Mouse (Mus musculus) hindlimb bud, embryonic 11.5 days (tissue): ENCODE results near the gene Fsip1.
A peak's percentile ranks its signal among the peaks of the same experiment; 100 is the strongest.
"Not testable (repeated sequence)": the region's sequence is repeated elsewhere in the genome, so short reads cannot be mapped to it uniquely, and the experiment has no call there.

Experiments
- DNase-seq: peaks from one replicate; pipeline ENCODE4 v3.0.0-alpha.2; 2012; ENCODE audit warnings: low read depth, low spot score; ENCODE audit errors: extremely low spot score

Fsip1 gene

DNA sequence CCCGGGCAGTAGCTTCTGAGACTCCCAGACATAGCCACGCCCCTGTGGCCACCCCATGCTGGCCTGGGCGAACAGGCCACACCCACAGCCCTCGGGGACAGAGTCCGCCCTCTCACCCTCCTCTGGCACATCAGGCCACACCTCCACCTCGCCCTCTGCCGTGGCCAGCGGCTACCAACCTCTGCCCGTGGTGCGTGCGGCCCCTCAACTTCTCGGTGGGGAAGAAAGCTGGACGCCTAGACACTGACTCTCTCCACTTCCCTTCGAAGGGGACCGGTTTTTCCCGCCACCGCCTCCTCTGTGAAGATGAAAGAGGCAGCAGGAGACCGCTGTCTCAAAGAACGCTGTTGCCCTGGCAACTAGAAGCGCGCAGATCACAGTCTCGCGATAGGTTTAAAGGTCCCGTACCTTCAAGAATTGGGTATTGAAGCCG lies at the start of gene Fsip1:
Gene Fsip1 (minus strand): TSS at position 346 of the 433 bp plus-strand sequence.
- peak; percentile 69 for DNase-seq

DNA sequence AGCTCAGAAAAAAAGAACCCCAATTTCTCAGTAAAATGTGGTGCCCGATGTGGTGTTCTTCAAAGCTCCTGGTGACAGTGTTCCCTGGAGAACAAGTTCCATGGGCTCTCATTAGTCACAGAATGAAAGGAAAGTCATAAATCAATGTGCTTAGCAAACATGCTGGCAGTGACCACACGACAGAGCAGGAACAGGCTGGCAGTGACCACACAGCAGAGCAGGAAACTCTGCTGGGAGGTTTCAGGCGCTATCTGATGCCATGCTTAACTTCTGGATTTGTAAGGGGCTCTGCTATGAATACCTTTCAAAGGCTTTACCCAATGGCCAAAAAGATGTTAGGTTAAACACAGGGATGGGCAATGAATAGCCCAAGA lies 49.7 kb upstream of the Fsip1 start:
- DNase-seq, result no peak

DNA sequence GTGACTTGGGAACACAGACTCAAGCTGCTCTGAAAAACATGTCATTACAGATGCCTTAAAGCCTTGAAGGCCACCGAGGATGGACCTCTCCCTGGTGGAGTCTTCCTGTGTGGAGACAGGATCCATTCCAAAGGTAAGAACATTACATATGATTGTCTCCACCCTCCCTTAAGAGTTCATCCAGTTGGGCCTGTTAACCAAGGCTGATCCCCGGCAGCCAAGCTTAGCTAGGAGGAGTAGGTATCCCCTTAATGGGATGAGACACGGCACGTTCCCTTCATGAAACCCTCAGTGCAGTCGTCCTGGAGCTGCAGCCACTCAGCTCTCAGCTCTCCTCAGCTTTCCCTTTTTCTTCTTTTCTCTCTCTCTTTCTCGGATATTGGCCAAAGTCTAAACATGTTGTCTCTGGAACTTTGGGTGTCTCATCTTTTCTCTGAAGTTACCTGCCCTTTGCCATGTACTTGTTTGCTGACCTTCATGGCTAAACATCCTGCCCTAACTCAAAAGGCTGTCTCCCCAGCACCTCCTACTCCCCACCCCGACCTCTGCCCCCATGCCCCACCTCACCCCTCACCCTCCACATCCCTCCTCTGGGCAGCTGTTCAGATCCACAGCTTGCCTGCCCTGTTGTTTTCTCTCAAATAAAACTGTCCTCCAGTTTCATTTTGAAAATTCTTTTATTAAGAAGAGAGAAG lies 49.2 kb upstream of the Fsip1 start:
- DNase-seq, result no peak

DNA sequence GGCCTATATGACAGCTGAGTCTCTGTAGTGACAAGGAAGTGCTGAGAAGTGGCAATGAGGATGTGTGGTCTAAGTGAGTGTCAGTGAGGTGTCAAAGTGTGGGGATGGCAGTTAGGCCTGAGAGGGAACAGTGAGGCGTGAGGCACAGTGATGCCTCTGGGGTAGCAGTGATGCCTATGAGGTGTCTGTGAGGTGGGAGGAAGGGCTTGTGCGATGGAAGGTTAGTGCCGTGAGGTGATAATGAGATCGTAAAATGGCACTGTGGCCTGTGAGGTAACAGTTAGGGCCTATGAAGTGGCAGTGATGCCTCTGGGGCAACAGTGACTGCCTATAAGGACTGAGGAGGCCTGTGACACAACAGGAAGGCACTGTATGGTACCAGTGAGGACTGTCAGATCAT lies 46.7 kb upstream of the Fsip1 start:
- no peak for DNase-seq

DNA sequence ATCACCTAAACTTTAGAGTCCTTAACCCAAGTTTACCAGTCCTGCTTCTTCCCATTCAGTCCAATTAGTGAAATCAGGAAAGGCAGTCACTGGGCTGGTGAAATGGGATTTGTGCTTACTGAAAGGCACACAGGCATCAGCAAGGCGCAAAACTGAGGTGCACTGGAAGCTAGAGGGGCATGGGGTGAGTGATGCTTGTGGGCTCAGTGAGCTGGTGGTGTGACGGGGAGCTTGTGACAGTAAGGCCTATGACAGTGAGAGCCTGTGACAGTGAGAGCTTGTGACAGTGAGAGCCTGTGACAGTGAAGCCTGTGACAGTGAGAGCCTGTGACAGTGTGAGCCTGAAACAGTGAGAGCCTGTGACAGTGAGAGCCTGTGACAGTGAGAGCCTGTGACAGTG lies 44.9 kb upstream of the Fsip1 start:
- no peak for DNase-seq

DNA sequence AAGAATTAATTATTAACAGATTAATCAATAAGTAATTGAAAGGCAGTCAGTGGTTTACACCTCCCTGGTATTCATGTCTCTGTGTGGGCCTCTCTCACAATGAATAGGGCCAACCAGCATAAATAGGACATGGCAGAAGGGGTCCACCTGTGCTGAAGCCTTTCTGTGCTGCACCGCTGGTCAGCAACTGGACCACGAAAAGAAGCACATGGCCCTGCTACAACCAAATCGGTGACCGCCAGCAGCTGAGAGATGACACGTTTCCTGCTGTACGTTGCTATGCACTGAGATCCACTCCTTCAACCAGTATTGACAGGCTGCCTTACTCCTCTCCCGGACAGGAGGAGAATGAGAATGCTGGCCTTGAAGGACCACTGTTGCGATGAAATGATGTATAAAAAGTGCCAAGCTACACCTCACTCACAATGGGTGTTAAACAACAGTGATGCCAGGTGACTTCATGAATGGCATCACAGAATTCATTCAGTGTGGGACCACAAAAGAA lies 44.3 kb upstream of the Fsip1 start:
- no peak for DNase-seq

DNA sequence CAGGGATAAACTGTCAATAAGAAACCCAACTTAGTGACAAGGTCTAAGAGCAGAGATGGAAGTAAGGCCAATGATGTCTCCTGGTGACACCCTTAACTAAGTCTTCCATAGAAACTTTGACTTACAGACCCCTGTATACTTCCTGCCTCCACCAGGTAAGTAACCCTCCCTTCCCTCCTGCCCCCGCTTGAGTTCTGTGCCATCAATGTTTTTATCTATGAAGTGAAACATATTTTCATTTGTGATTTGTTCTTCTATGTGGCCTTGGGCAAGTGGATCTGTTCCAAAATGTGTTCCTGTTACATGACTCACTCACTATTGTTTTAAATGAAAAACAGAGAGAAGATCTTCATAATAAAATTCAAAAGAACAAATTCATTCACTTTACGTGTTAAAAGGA lies 43.2 kb upstream of the Fsip1 start:
- no peak for DNase-seq

DNA sequence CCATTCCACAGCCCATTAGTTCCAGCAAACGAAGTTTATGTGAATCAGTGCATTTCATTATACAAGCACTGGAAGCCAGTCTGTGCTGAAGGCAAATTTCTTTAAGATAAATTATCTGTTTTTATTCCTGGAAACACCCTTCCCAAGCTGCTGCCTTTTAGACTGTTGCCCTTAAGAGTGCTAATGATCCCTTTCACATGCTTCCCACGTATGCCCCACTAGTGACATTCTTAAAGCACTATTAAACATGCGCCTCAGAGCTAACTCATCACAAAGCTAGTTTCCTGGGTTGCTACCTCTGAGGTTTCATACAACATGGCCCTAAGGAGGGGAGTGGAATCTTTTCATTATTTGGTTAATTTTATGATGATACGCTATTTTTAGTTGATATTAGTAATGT lies 41.8 kb upstream of the Fsip1 start:
- no peak for DNase-seq

- no peak for DNase-seq
These were observed 41.2 kb upstream of the Fsip1 start for GRCm38 (mm10) chr2:118297966-118298365.

GRCm38 (mm10) chr2:118295505-118295904 lies 38.7 kb upstream of the Fsip1 start:
- DNase-seq, result no peak

- no peak for DNase-seq
These were observed 36.8 kb upstream of the Fsip1 start for GRCm38 (mm10) chr2:118293583-118293982.

GRCm38 (mm10) chr2:118289066-118289460 lies 32.3 kb upstream of the Fsip1 start:
- not testable (repeated sequence) for DNase-seq

DNA sequence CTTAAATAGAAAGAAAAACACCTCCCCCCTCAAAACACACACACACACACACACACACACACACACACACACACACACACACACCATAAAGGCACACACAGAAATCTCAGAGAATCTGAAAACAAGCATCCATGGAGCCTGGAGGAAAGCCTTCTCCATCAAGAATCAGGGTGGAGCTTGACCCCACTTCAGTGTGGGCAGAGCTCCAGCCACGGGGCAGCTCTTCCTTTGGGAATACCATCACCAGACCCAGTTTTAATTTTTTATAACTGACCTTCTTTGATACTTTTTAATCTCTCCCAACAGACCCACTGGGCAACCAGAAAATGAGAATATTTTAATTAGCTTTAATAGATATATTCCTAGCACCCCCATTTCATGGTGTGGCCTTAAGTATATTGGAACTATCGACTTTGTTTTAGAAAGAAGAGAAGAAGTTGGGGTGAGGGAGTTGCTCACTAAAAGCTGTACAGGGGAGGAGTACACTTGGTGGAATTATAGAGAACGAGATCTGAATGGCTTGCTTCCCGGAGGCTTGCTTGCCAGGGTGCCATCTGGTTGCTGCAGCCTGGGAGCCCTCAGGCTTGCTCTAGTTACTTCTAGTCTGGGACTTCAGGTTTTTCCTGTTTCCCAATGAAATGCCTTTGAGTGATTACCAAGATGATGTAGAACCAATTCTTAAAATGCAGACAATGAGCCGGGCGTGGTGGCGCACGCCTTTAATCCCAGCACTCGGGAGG lies 31.7 kb upstream of the Fsip1 start:
- DNase-seq, result no peak

- no peak for DNase-seq
These were observed 30.9 kb upstream of the Fsip1 start for GRCm38 (mm10) chr2:118287678-118288077.

DNA sequence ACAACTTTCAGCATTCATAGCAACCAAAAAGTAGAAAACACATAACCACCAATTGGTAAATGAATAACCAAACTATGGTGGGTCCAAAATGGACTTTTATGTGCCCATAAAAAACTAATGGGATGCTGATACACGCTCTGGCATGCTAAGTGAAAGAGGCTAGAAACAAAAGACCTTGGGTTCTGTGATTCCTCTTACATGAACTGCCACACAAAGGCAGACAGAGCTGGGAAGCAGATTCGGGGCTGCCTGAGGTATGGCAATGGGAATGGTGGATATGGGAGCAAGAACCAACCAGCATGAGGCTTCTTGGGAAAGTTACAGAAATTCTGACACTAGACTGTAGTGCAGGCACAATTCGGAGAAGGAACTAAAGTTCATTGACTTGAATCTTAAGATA lies 25.7 kb upstream of the Fsip1 start:
- DNase-seq, result no peak

DNA sequence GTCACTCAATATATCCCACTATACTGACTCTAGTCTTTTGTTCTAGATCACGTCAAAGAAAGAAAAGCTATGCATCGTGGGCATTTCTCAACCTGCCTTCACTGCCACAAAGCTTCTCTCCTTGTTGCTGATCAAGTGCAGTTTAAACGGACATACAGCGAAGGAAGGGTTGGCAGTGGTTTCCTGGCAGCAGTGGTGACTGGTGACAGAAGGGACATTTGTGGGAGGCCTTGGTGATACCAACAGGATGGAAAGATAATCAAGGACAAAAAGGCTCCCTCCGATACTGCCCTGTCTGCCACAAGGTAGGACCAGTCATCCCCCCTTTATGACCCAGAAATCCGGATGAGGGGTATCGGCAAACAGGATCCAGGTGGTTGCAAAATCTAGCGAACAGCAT lies 21.5 kb upstream of the Fsip1 start:
- no peak for DNase-seq

DNA sequence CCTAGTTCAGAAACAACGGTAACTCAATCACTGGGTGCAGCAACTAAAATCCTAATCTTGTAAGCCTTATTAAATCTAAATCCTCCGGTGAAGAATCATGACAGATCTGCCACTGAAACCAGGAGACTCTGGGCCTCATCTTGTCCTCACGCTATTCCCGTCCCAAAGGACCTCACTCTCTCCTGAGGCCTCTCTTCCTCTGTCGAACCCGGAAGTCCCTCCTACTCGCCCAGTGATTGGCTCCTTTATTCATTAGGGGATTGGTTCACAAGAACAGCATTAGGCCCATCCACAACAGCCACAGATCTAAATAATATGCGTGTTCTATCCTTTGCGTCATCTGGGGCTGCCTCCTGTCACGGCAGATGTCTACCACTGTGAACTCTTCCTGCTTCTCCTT lies 14.8 kb upstream of the Fsip1 start:
- no peak for DNase-seq

GRCm38 (mm10) chr2:118270213-118270612 lies 13.4 kb upstream of the Fsip1 start:
- DNase-seq, result no peak

GRCm38 (mm10) chr2:118263914-118264201 lies 7.1 kb upstream of the Fsip1 start:
- no peak for DNase-seq

DNA sequence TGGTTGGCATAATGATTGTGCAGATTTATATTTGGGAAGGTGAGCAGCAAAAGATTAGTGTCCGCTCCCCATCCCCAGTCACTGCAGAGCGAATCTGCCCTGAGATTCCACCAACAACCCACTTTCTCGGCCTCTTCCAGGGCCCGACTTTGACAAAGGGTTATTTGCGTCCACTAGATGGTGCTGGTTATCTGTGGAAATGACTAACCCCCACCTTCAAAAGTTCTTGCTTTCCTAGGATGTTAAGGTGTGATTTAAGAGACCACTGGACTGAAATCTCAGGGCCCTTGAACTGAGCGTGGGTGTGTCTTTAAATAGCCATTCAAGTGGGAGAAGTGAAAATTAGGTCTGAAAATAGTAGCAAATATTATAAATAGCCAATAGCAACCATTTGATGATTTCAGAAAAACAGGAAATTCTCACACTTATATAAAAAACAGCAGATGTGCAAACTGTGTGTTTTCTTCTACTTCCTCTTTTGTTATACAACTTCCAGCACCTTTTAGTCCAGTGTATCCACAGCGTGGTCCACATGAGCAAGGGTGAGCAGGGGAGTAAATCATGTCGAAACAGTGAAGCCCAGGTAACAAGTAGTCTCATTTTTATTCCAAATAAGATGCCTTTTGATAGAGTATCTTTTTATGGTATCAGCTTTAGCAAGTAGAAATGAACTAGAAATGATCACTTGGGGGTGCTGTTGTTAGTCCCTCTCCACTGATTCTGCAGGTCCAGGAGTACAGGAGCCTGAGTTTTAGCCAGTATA lies 6.6 kb upstream of the Fsip1 start:
- DNase-seq, result peak; percentile 66

GRCm38 (mm10) chr2:118262673-118263072 lies 5.9 kb upstream of the Fsip1 start:
- DNase-seq, result no peak

DNA sequence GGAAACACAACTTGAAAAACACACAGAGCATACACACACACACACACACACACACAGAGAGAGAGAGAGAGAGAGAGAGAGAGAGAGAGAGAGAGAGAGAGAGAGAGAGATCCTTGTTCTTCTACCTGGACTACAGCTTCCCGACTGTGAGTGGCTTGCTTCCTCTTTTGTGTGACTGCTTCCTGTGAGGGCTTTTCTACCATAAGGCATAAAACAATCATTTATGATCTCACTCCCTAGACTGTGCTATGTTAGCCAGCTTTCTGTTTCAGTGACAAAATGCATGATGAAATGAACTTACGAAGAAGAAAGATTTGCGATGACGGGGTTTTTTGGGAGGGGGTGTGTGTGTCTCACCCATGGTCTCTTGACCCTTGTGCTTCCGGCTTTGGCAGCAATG lies 3.0 kb upstream of the Fsip1 start:
- no peak for DNase-seq
